Comparison of ENCODE assay signal across 15 mouse cellular contexts in genomic region chr10:83624841-83625240, GRCm38 (mm10). TPM values are rescaled to one million over a fixed set of nuclear protein-coding genes. Genes with fewer than 3 reads are reported as not detected.
DNase-seq lines count a peak whose midpoint lies in the region; ATAC-seq and TF ChIP-seq lines count a peak whose summit lies in the region.
"Had no signal": no experiment of that assay in that cellular context is flagged by ENCODE, and none has a peak within 500 bp of the region (broad histone marks: within the 10 kb centered on the region; RNA-seq: fewer than 3 reads in every experiment).

No protein-coding gene starts in this region.

- no peaks in the 10 kb centered on the region for H3K9me3 ChIP-seq in stomach, embryonic 16.5 days (replicated peaks; ENCODE audit: control insufficient read depth, low read length)
- H3K9me3 ChIP-seq in liver, embryonic 11.5 days (ENCODE audit: control insufficient read depth, low read length): no peaks in the 10 kb centered on the region
- H3K9me3 ChIP-seq: limb, embryonic 10.5 days had no signal

- H3K27me3 ChIP-seq in stomach, embryonic 16.5 days (ENCODE audit: control insufficient read depth, insufficient read depth, low read length): no peaks in the 10 kb centered on the region
- no peaks in the 10 kb centered on the region for H3K27me3 ChIP-seq in kidney, adult 2 months (replicated peaks; ENCODE audit: control insufficient read depth, insufficient read depth, low read length)
- no peaks in the 10 kb centered on the region for H3K27me3 ChIP-seq in liver, embryonic 11.5 days (replicated peaks; ENCODE audit: control insufficient read depth, insufficient read depth, low read length)

- H3K4me1 ChIP-seq in stomach, embryonic 16.5 days (ENCODE audit: control insufficient read depth, insufficient read depth, low read length): peaks cover 3% of the 10 kb centered on the region; the same call in 1 of the 2 replicates
- H3K4me1 ChIP-seq in kidney, adult 2 months (ENCODE audit: control insufficient read depth, insufficient read depth, low read length): 0 out of 2 replicates have a peak, but pooled peaks cover 3% of the 10 kb centered on the region
- H3K4me1 ChIP-seq in liver, embryonic 11.5 days (replicated peaks; ENCODE audit: control insufficient read depth, insufficient read depth, low read length): no peaks in the 10 kb centered on the region
- H3K4me1 ChIP-seq: limb, embryonic 10.5 days had no signal

- DNase-seq in heart, adult 11 months: peak; percentile 94
- no peak for DNase-seq in heart, postnatal 25 days (ENCODE audit: low spot score)
- DNase-seq in right cerebral cortex, postnatal 4 days: peak; percentile 19
- no peak for DNase-seq in right cerebral cortex, postnatal 36 days (ENCODE audit: low spot score in 2 of 2)
- DNase-seq in cerebellum, adult 8-10 months: peak; percentile 75
- no peak for DNase-seq in kidney, adult 2 months
- DNase-seq in liver, embryonic 11.5 days (ENCODE audit: low spot score): no peak
- DNase-seq: adrenal gland, postnatal 10 days; heart, postnatal 4 days; thymus, adult 2 months had no signal

- TF ChIP-seq POLR2A in kidney, adult 2 months (IDR thresholded peaks at IDR 0.05; ENCODE audit: low read depth, low read length): no peak

- 76% methylated on average over 12 of the region's 12 CpGs for WGBS in stomach, embryonic 16.5 days
- 94% methylated on average over 12 of the region's 12 CpGs for WGBS in kidney, adult 2 months
- 85% methylated on average over 12 of the region's 12 CpGs for WGBS in liver, embryonic 11.5 days

- 0 out of 2 replicates have a peak, but pooled peaks have one; percentile 30 for ATAC-seq in stomach, embryonic 16.5 days (ENCODE audit: insufficient read depth, low FRiP score)
- no peak for ATAC-seq in liver, embryonic 11.5 days (replicated peaks; ENCODE audit: low FRiP score)
- ATAC-seq: intestine, embryonic 16.5 days had no signal

- no peak overlapping the region for H3K4me2 ChIP-seq in stomach, embryonic 16.5 days (ENCODE audit: low read depth, low read length)
- H3K4me2 ChIP-seq in liver, embryonic 11.5 days: no peak overlapping the region
- H3K4me2 ChIP-seq: heart, embryonic 11.5 days had no signal

- peak overlapping the region; percentile 5; the same call in 1 of the 2 replicates for H3K27ac ChIP-seq in stomach, embryonic 16.5 days (ENCODE audit: low read length)
- no peak overlapping the region for H3K27ac ChIP-seq in kidney, adult 2 months (ENCODE audit: insufficient read depth, low read depth, low read length)
- no peak overlapping the region for H3K27ac ChIP-seq in liver, embryonic 11.5 days (ENCODE audit: low read depth, low read length)
- H3K27ac ChIP-seq: limb, embryonic 10.5 days had no signal

- TF ChIP-seq CTCF in kidney, adult 2 months (conservative IDR thresholded peaks at IDR 0.05; ENCODE audit: insufficient read depth, insufficient read length, low read depth, low read length): no peak

- peaks cover 9% of the 10 kb centered on the region; the same call in 1 of the 2 replicates for H3K36me3 ChIP-seq in stomach, embryonic 16.5 days (ENCODE audit: control insufficient read depth, insufficient read depth, low read length)
- H3K36me3 ChIP-seq in kidney, adult 2 months (ENCODE audit: control insufficient read depth, insufficient read depth, low read length): no peaks in the 10 kb centered on the region; the same call in 1 of the 2 replicates
- peaks cover 6% of the 10 kb centered on the region; the same call in 1 of the 2 replicates for H3K36me3 ChIP-seq in liver, embryonic 11.5 days (ENCODE audit: control insufficient read depth, insufficient read depth, low read length)

- no peak overlapping the region for H3K4me3 ChIP-seq in stomach, embryonic 16.5 days (replicated peaks; ENCODE audit: low read length)
- H3K4me3 ChIP-seq in kidney, adult 2 months (ENCODE audit: insufficient read depth, low read depth, low read length): no peak overlapping the region
- no peak overlapping the region for H3K4me3 ChIP-seq in liver, embryonic 11.5 days (ENCODE audit: low read depth, low read length)
- H3K4me3 ChIP-seq: erythroblast, embryonic 14.5 days; limb, embryonic 10.5 days had no signal

- no peak overlapping the region for H3K9ac ChIP-seq in stomach, embryonic 16.5 days (ENCODE audit: low read length)
- no peak overlapping the region for H3K9ac ChIP-seq in liver, embryonic 11.5 days (ENCODE audit: low read depth, low read length)

- intact Hi-C loops in heart, postnatal 25 days (cut with DNase I): no loop called here

RNA-seq across cellular contexts. Expression of gene Appl2, which starts 23.7 kb away (rescaled TPM):
- 10 to 100 TPM; 32.5 to 34.6 TPM for total RNA-seq in heart, postnatal 25 days (2021)
- polyA plus RNA-seq in stomach, embryonic 16.5 days (2015; fragmentation: Nextera tagmentation; extraction: Ambion mirVana): 81.9 and 86.7 TPM in 2 replicates
- 17.7 and 18.7 TPM in 2 replicates for polyA plus RNA-seq in kidney, adult 2 months (2012; rRNA removed)
- 26.8 and 29.9 TPM in 2 replicates for polyA plus RNA-seq in liver, embryonic 11.5 days (2014; fragmentation: Nextera tagmentation; extraction: Ambion mirVana)

Comparison
In these comparisons a context has a peak if more than half of its experiments do, and no peak if none do; other contexts are left out.
1. DNase-seq: peak in heart, adult 11 months (single experiment), right cerebral cortex, postnatal 4 days (single experiment) and cerebellum, adult 8-10 months (single experiment); none in heart, postnatal 25 days (single experiment), right cerebral cortex, postnatal 36 days (0 of 2), kidney, adult 2 months (single experiment) and liver, embryonic 11.5 days (single experiment).